Mouse (Mus musculus): ENCODE data around the gene Tmem132c.

Gene Tmem132c

DNA sequence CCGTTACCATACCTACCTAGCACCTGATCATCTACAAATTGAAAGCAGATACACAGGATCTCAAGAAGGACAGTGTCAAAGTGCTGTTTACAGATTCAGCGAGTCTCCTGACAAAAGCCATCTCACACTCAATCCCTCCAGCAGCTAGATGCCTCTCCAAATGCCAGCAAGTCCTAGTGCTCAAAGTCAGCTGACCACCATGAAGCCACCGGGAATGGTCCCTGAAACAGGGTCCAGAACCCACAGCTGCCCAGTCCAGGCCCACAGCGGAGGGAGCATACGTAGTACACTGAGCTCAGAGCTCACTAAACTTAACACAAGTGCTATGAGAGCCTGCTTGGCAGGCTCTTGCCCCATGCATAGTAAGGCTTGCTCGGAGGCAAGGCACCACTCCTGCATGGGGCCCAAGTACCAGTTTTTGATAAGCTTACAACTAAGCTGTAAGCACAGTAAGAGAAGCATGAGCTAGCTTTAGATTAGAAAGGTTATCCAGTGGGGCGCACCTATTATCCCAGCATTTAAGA is 367.6 kb downstream of the Tmem132c start:
- DNase-seq (ENCODE audit: low spot score), result no peak

DNA sequence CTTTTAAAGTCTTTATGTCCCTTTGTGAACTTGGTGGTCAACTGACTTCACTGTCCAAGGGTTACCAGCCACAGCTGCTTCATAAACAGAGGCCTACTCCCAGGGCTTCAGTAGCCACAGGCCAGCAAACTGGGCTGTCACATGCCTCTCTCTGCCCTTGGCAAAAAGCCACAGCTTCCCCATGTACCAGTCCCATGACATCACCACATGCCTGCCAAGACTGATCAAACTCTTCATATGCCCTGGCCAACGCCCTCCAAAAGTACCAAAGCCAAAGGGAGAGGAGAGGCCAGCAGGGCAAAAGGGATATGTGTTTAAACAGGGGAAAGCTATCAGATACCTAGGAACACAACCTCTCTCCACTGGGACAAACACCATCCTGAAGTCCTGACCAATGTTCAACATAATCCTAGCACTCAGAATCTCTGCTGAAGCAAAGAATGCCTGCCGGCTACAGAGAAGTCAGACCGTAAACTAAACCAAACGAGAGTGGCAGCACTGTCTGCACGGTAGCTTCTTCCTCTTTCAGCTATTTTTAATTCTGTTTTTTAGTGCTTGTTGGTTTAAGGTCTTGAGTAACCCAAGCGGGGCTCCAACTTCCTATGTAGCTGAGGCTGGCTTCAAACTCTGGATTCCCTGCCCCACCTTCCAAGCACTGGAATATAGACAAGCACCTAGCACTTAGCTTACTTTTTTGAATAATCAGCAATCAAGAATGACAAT is 369.3 kb downstream of the Tmem132c start:
- DNase-seq (ENCODE audit: low spot score), result peak; percentile 23

DNA sequence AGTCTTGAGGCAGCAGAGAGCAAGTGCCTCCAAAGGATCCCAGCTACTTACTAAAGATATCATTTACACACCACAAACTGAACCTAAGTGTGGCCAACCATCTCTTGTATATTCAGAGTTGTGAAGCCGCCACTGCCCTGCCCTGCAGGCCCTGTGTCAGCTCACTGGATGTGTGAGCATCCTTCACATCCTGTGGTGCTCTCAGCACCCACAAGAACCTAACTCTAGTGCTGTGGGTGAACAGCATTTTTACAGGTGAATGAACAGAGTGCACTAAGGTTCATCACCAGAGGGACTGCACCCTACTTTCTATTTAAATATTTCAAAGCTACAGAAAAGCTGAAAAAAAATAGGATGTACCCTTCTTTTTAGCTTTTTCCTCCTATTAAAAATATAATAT is 370.3 kb downstream of the Tmem132c start:
- DNase-seq (ENCODE audit: low spot score), result no peak

DNA sequence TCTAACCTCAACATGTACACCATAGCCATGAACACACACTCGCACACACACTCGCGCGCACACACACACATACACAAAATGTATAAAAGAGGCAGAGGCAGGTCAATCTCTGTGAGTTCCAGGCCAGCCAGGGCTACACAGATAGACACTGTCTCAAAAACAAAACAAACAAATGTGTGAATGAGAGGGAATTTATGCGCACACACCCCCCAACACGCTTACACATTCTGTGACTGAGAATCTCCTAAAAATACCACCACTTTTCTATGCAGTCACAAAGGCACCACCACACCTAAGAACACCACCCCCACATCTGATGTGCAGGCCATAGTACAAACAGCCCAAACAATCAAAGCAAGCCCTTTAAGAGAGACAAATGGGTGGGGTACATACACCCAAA is 370.8 kb downstream of the Tmem132c start:
- no peak for DNase-seq (ENCODE audit: low spot score)
